Mouse (Mus musculus) cerebellum, adult 2 months (tissue): ENCODE data around the gene Atxn7l3b.

ENCODE experiments used
- CTCF ChIP-seq: fragments of 200-500 bp; IDR thresholded peaks from 2 replicates; pipeline ENCODE4 v1.5.1; 2011; ENCODE audit warnings: low read depth, mild to moderate bottlenecking, control low read depth, low read length, moderate library complexity, borderline replicate concordance; ENCODE audit not compliant: insufficient read depth
- POLR2A ChIP-seq: fragments of 200-500 bp; IDR thresholded peaks from 2 replicates; pipeline ENCODE4 v1.6.1; 2011; ENCODE audit warnings: low read length, control low read depth, borderline replicate concordance; ENCODE audit not compliant: insufficient read depth

GRCm38 (mm10) chr10:112977586-112977985 is 48.8 kb upstream of the Atxn7l3b start:
- TF ChIP-seq POLR2A (no peak), CTCF (no peak)
